Mouse (Mus musculus): ENCODE results near the gene Ahcyl1. TPM values are rescaled to one million over a fixed set of nuclear protein-coding genes. Genes with fewer than 3 reads are reported as not detected.

Gene Ahcyl1
- total and polyA plus RNA-seq, 3 experiments = 31.3 to 83.4 (median 32.5) TPM

DNA sequence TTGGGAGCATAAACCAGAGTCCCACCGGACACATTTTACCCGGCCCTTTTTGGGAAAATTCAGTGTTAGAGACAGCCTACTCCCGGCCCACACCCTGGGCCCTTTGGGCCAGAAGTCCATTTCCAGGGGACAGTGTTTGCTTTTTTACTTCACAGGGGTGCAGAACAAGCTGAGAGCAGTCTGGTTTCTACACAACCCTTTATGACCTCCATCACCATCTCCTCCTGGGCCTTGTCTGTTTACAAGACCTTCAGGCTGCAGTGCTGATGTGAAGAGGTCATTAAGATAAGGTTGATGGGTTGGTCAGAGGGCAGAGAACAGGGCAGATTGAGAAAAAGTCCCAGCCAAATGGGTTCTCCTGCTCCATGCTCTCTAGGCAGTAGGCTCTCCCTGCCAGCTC, 550 bp upstream of the Ahcyl1 start:
- no peak for DNase-seq (ENCODE audit: extremely low read depth)
- no peak overlapping the region for H3K4me3 ChIP-seq (replicated peaks in 1 of 3; ENCODE audit: low read depth in 2 of 3, low read length in 2 of 3, poor library complexity in 1 of 3)

GRCm38 (mm10) chr3:107695219-107695947, 977 bp downstream of the Ahcyl1 start:
- no peak for DNase-seq (ENCODE audit: extremely low read depth)
- no peaks in the 10 kb centered on the region for H3K27me3 ChIP-seq (replicated peaks)
- H3K4me3 ChIP-seq (replicated peaks in 1 of 3; ENCODE audit: low read depth in 2 of 3, low read length in 2 of 3, poor library complexity in 1 of 3) = peak overlapping the region; percentile 83 to 97 (median 91)
- H3K9me3 ChIP-seq (replicated peaks; ENCODE audit: low read length) = no peaks in the 10 kb centered on the region
- H3K4me1 ChIP-seq (ENCODE audit: control insufficient read depth in 1 of 2, insufficient read depth in 2 of 2) = peaks cover 2 to 44% of the 10 kb centered on the region in 2 experiments; a peak in 3 of 4 replicates
- no peak overlapping the region for H3K27ac ChIP-seq (ENCODE audit: insufficient read depth, low read depth)
- peak overlapping the region; percentile 87 for H3K4me2 ChIP-seq (ENCODE audit: insufficient read depth, low read depth, poor library complexity, severe bottlenecking)
- dilution Hi-C loops (cut with MboI; ENCODE audit: extremely low pct_ligation_motif_present, extremely low pct_unique_long_range_greater_than_20kb, low sequenced_read_pairs) (no loop called here), in situ Hi-C loops (cut with MboI; ENCODE audit: low pct_ligation_motif_present, low pct_unique_long_range_greater_than_20kb, low sequenced_read_pairs) (loop anchor here (5.0 kb wide), 1 partner anchor 167 kb away; no protein-coding TSS in a partner anchor)
- peaks cover 26% of the 10 kb centered on the region for H3K79me2 ChIP-seq (replicated peaks; ENCODE audit: control insufficient read depth, extremely low read depth, insufficient read depth, poor library complexity, severe bottlenecking)
- peaks cover 0 to 15% of the 10 kb centered on the region in 2 experiments for H3K36me3 ChIP-seq (replicated peaks in 1 of 2; ENCODE audit: control insufficient read depth in 1 of 2, insufficient read depth in 1 of 2, low read length in 1 of 2)
- TF ChIP-seq ELF1 (IDR thresholded peaks at IDR 0.05; ENCODE audit: low read depth, low read length) (no peak), EP300 (IDR thresholded peaks at IDR 0.05; ENCODE audit: low read length) (no peak), PAX5 (IDR thresholded peaks at IDR 0.05; ENCODE audit: low read length) (no peak), ZC3H11A (IDR thresholded peaks at IDR 0.05; ENCODE audit: low read depth, low read length) (no peak), KAT2A (IDR thresholded peaks at IDR 0.05; ENCODE audit: insufficient replicate concordance, low read length) (no peak), UBTF (IDR thresholded peaks at IDR 0.05; ENCODE audit: low read depth, low read length) (no peak), NRF1 (IDR thresholded peaks at IDR 0.05; ENCODE audit: low read depth, low read length) (no peak), CHD2 (IDR thresholded peaks at IDR 0.05; ENCODE audit: low read length) (no peak), NELFE (IDR thresholded peaks at IDR 0.05; ENCODE audit: low read depth, low read length) (no peak), USF2 (conservative IDR thresholded peaks at IDR 0.05; ENCODE audit: low read depth, low read length) (no peak), MAFK (IDR thresholded peaks at IDR 0.05; ENCODE audit: insufficient replicate concordance, low read length) (no peak), E2F4 (IDR thresholded peaks at IDR 0.05; ENCODE audit: insufficient replicate concordance, low read depth, low read length) (no peak), POLR2AphosphoS2 (IDR thresholded peaks at IDR 0.05; ENCODE audit: low read depth, low read length) (no peak), USF1 (IDR thresholded peaks at IDR 0.05; ENCODE audit: low read depth, low read length) (no peak), RCOR1 (conservative IDR thresholded peaks at IDR 0.05; ENCODE audit: low read depth, low read length) (no peak), SMC3 (IDR thresholded peaks at IDR 0.05; ENCODE audit: low read depth, low read length) (no peak), MAZ (IDR thresholded peaks at IDR 0.05; ENCODE audit: low read depth, low read length) (no peak)
- peak overlapping the region; percentile 93 for H3K9ac ChIP-seq (ENCODE audit: insufficient read depth, low read depth)

More for the DNA sequence above, 550 bp upstream of the Ahcyl1 start:
- dilution Hi-C loops (cut with MboI; ENCODE audit: extremely low pct_ligation_motif_present, extremely low pct_unique_long_range_greater_than_20kb, low sequenced_read_pairs) = no loop called here
- no peak for TF ChIP-seq ELF1 (IDR thresholded peaks at IDR 0.05; ENCODE audit: low read depth, low read length)
- TF ChIP-seq KAT2A (IDR thresholded peaks at IDR 0.05; ENCODE audit: insufficient replicate concordance, low read length) = no peak
- no peak for TF ChIP-seq HCFC1 (IDR thresholded peaks at IDR 0.05; ENCODE audit: low read depth, low read length)
- no peak for TF ChIP-seq IRF4 (IDR thresholded peaks at IDR 0.05; ENCODE audit: low read depth, low read length)
- Histone ChIP-seq H3K36me3 (replicated peaks in 1 of 2; ENCODE audit: control insufficient read depth in 1 of 2, insufficient read depth in 1 of 2, low read length in 1 of 2) (peaks cover 0 to 5% of the 10 kb centered on the region in 2 experiments), H3K4me2 (ENCODE audit: insufficient read depth, low read depth, poor library complexity, severe bottlenecking) (no peak overlapping the region), H3K27me3 (replicated peaks) (no peaks in the 10 kb centered on the region), H3K9me3 (replicated peaks; ENCODE audit: low read length) (no peaks in the 10 kb centered on the region), H3K27ac (ENCODE audit: insufficient read depth, low read depth) (no peak overlapping the region), H3K9ac (ENCODE audit: insufficient read depth, low read depth) (no peak overlapping the region), H3K79me2 (replicated peaks; ENCODE audit: control insufficient read depth, extremely low read depth, insufficient read depth, poor library complexity, severe bottlenecking) (peaks cover 26% of the 10 kb centered on the region), H3K4me1 (ENCODE audit: control insufficient read depth in 1 of 2, insufficient read depth in 2 of 2) (peaks cover 3 to 35% of the 10 kb centered on the region in 2 experiments; a peak in 3 of 4 replicates)
- in situ Hi-C loops (cut with MboI; ENCODE audit: low pct_ligation_motif_present, low pct_unique_long_range_greater_than_20kb, low sequenced_read_pairs) = loop anchor here (5.0 kb wide), 1 partner anchor 165 kb away; no protein-coding TSS in a partner anchor
